Mouse (Mus musculus) gastrocnemius, postnatal 14 days (tissue): ENCODE results near the gene Ift22. TPM values are rescaled to one million over a fixed set of nuclear protein-coding genes. Genes with fewer than 3 reads are reported as not detected.
A peak's percentile ranks its signal among the peaks of the same experiment; 100 is the strongest.
"Not testable (repeated sequence)": the region's sequence is repeated elsewhere in the genome, so short reads cannot be mapped to it uniquely, and the experiment has no call there.

Experiments
- DNase-seq: peaks from one replicate; pipeline ENCODE4 v3.0.0; 2021; ENCODE audit warnings: mixed read lengths
- intact Hi-C: fragments of 180-260 bp; cut with DNase I; formaldehyde crosslinking; loops from one replicate; pipeline ENCODE4 v1.15.1; 2025; ENCODE audit warnings: low total_unique reads
- total RNA-seq, 2 experiments: library from RNA; stranded (reverse); gene quantifications; 2 replicates each; pipeline ENCODE4 v1.2.3; 2021

The Ift22 gene
- total RNA-seq, 2 experiments from 2014 or later: 5.4 to 6.2 TPM

GRCm38 (mm10) chr5:136940845-136941560 is 33.1 kb downstream of the Ift22 start:
- DNase-seq: no peak

GRCm38 (mm10) chr5:136942781-136943180 is 34.8 kb downstream of the Ift22 start:
- no peak for DNase-seq
- intact Hi-C loops: no loop called here

More at GRCm38 (mm10) chr5:136940845-136941560, 33.1 kb downstream of the Ift22 start:
- intact Hi-C loops: no loop called here

GRCm38 (mm10) chr5:136943382-136943781 is 35.4 kb downstream of the Ift22 start:
- no peak for DNase-seq
- intact Hi-C loops: no loop called here

- intact Hi-C loops: no loop called here
- DNase-seq: no peak
These were observed 37.1 kb downstream of the Ift22 start for GRCm38 (mm10) chr5:136945084-136945483.

- DNase-seq: no peak
- intact Hi-C loops: no loop called here
These were observed 39.9 kb downstream of the Ift22 start for GRCm38 (mm10) chr5:136947874-136948273.

- DNase-seq, intact Hi-C loops: not testable (repeated sequence)
These were observed 41.8 kb downstream of the Ift22 start for GRCm38 (mm10) chr5:136949551-136950336.

GRCm38 (mm10) chr5:136950521-136950920 is 42.6 kb downstream of the Ift22 start:
- intact Hi-C loops: no loop called here
- no peak for DNase-seq

- intact Hi-C loops: no loop called here
- no peak for DNase-seq
These were observed 44.2 kb downstream of the Ift22 start for GRCm38 (mm10) chr5:136952153-136952552.

GRCm38 (mm10) chr5:136953015-136953414 is 45.1 kb downstream of the Ift22 start, which contains the start of gene Fis1:
Fis1 (plus strand) TSS chr5:136953275.
- intact Hi-C loops: no loop called here
- peak; percentile 99 for DNase-seq

- DNase-seq: peak; percentile 40
- intact Hi-C loops: no loop called here
These were observed 45.5 kb downstream of the Ift22 start for GRCm38 (mm10) chr5:136953440-136953951.

GRCm38 (mm10) chr5:136955622-136956021 is 47.7 kb downstream of the Ift22 start:
- DNase-seq: no peak
- intact Hi-C loops: no loop called here

- intact Hi-C loops: no loop called here
These were observed 49.3 kb downstream of the Ift22 start for GRCm38 (mm10) chr5:136957250-136957649.

GRCm38 (mm10) chr5:136958991-136959605 is 51.1 kb downstream of the Ift22 start:
- intact Hi-C loops: no loop called here
- no peak for DNase-seq

More at GRCm38 (mm10) chr5:136957250-136957649, 49.3 kb downstream of the Ift22 start:
- no peak for DNase-seq

GRCm38 (mm10) chr5:136960053-136960452 is 52.1 kb downstream of the Ift22 start:
- no peak for DNase-seq
- intact Hi-C loops: no loop called here

GRCm38 (mm10) chr5:136961334-136961982 is 53.5 kb downstream of the Ift22 start:
- intact Hi-C loops: no loop called here
- no peak for DNase-seq

GRCm38 (mm10) chr5:136961983-136962461 is 54.1 kb downstream of the Ift22 start:
- peak; percentile 88 for DNase-seq
- intact Hi-C loops: no loop called here

GRCm38 (mm10) chr5:136962501-136962900 is 54.6 kb downstream of the Ift22 start:
- peak; percentile 82 for DNase-seq
- intact Hi-C loops: no loop called here

GRCm38 (mm10) chr5:136962966-136963540 is 55.1 kb downstream of the Ift22 start:
- no peak for DNase-seq
- intact Hi-C loops: no loop called here
